Mouse (Mus musculus): ENCODE results near the gene Bpifb1. TPM values are rescaled to one million over a fixed set of nuclear protein-coding genes. Genes with fewer than 3 reads are reported as not detected.
A peak's percentile ranks its signal among the peaks of the same experiment; 100 is the strongest.

Gene Bpifb1
- polyA plus RNA-seq, 1 experiment from 2014 or later, result 0.39 TPM

DNA sequence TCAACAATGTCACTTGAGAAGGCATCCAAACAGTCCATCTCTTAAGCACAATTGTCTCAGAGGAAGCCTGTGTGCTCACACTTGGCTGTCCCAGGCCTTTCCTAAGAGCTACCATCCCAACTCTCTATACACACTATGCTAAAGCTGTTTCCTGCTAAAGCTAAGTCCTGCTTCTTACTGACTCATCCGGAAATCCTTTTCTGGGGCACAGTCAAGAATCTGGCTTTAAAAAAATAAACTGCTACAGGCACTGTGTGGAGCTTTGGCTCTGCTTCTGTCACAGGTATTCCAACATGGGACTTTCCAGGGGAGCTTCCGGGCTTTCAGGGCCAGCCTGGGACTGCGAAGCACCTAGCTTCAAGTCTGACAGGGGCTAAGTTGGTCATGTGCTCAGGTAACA lies 4.9 kb upstream of the Bpifb1 start:
- no peaks in the 10 kb centered on the region for H3K36me3 ChIP-seq
- no peak overlapping the region for H3K27ac ChIP-seq
- H3K4me1 ChIP-seq, result no peaks in the 10 kb centered on the region
- no peaks in the 10 kb centered on the region for H3K27me3 ChIP-seq (ENCODE audit: insufficient read depth, poor library complexity, severe bottlenecking)
- no peak for DNase-seq (ENCODE audit: low spot score)
- 80% methylated on average over 3 of the region's 3 CpGs for WGBS
- H3K4me3 ChIP-seq, result no peak overlapping the region
- no peaks in the 10 kb centered on the region for H3K9me3 ChIP-seq

DNA sequence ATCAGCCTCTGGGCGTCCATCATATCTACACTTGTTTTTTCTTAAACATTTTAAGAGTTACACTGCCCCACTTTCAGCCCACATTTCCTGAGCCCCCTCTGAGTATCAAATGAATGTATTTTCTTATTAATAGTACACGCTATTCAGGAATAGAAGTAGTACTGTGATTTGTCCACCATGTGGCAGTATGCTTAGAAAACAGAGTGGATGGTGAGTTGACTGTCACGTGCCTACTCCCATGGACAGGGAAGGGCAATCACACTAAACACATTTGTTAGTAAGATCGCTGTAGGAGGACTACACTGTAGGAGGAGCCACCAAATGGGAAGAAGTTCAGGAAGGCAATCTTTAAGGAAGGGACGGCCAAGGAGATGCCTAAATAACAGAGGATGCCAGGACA lies 3.1 kb upstream of the Bpifb1 start:
- 43% methylated on average over 5 of the region's 5 CpGs for WGBS

DNA sequence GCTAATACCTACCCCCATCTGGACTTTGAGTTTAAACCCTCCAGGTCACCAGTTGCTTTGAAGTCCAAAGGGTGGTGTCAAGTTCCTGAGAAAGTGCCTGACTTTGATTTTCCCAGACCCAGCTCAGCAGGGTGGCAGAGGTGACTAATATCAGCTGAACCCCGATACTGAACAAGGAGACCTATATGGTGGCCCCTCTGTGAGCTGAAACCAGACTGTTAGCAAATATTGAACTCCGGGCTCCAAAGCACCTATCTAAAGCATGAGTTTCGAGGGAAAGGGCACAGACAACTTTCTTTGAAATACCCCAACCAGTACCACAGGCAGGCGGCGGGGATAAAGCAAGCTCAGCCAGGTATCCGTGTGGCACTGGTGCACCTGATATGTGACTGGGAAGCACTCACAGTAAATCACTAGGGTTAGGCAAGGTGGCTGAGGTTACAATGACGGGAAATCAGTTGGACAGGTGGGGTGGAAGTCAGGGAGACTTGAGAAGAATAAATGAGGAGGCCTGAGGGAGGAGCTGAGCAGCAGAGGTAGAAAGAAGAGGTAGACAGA lies 662 bp upstream of the Bpifb1 start:
- Histone ChIP-seq H3K27me3 (ENCODE audit: insufficient read depth, poor library complexity, severe bottlenecking) (no peaks in the 10 kb centered on the region), H3K27ac (no peak overlapping the region), H3K4me3 (no peak overlapping the region), H3K4me1 (peaks cover 19% of the 10 kb centered on the region), H3K36me3 (no peaks in the 10 kb centered on the region), H3K9me3 (no peaks in the 10 kb centered on the region)
- no peak for DNase-seq (ENCODE audit: low spot score)
- WGBS, result 80% methylated on average over 7 of the region's 7 CpGs

More for the DNA sequence above, 3.1 kb upstream of the Bpifb1 start:
- Histone ChIP-seq H3K4me3 (no peak overlapping the region), H3K27ac (no peak overlapping the region), H3K36me3 (no peaks in the 10 kb centered on the region), H3K27me3 (ENCODE audit: insufficient read depth, poor library complexity, severe bottlenecking) (no peaks in the 10 kb centered on the region), H3K9me3 (no peaks in the 10 kb centered on the region), H3K4me1 (peaks cover 14% of the 10 kb centered on the region)
- DNase-seq (ENCODE audit: low spot score), result no peak

DNA sequence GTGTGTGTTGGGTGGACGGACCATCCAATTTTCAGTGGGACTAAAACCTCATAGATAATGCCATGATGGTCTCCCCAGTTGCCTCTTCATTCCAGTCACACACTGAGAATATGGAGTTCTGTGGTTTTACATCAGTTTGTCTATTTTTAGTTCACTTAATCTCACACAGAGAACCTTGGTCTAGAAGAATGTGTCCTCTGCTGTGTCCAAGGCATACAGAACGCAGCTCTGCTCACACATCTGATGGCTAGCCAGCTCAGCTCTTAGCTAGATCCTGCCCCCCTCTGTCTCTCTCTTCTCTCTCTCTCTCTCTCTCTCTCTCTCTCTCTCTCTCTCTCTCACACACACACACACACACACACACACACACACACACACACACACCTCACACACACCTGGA lies 1.5 kb downstream of the Bpifb1 start:
- Histone ChIP-seq H3K4me1 (peaks cover 19% of the 10 kb centered on the region), H3K9me3 (no peaks in the 10 kb centered on the region), H3K4me3 (no peak overlapping the region), H3K36me3 (no peaks in the 10 kb centered on the region), H3K27me3 (ENCODE audit: insufficient read depth, poor library complexity, severe bottlenecking) (no peaks in the 10 kb centered on the region; the same call in 1 of the 2 replicates), H3K27ac (peak overlapping the region; percentile 63; the same call in 1 of the 2 replicates)
- no peak for DNase-seq (ENCODE audit: low spot score)
- 55% methylated on average over 2 of the region's 2 CpGs for WGBS

DNA sequence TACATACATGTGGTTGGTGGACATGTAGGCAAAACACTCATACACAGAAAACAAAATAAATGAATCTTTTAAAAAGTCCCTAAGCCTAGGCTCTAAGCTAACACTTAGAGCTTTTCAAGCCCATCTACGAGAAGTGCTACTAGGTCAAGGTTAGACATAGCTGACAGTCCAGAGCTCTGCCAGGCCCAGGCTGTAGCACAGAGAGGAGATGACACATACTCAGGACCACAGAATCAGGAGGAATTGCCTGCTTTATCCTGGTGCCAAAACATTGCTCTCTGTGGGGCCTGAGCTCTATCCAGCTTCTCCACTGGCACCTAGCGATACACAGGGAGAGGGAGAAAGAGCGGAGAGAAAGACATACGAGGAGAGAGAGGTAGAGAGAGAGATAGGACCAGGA lies 2.5 kb downstream of the Bpifb1 start:
- Histone ChIP-seq H3K9me3 (no peaks in the 10 kb centered on the region), H3K36me3 (no peaks in the 10 kb centered on the region), H3K4me1 (peaks cover 19% of the 10 kb centered on the region), H3K27me3 (ENCODE audit: insufficient read depth, poor library complexity, severe bottlenecking) (peaks cover 2% of the 10 kb centered on the region; the same call in 1 of the 2 replicates), H3K4me3 (no peak overlapping the region), H3K27ac (no peak overlapping the region)
- DNase-seq (ENCODE audit: low spot score), result no peak
- WGBS, result 82% methylated on average over 4 of the region's 4 CpGs

DNA sequence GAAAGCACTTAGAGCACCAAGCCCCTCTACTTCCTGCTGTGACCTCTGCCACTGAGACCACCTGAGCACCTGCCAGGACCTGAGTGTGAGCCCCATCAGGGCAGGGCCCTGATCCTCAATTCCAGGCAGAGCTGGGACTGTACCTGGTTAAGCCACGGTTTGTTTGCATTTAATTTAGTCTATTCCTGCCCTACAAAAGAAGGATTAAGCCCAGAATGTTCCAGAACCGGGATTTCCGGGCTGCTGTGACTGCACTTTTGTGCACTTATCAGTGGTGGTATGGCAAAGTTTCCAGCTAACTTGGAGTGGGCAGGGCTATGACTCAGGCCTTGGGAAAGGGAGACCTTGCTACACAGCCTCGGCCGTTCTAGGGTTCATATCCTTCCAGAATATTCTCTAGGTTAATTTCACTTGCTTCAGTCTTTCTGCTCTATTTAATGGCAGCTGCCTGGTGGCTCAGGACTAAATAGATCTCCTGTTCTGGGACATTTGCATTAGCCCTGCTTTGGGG lies 3.4 kb downstream of the Bpifb1 start:
- Histone ChIP-seq H3K4me3 (no peak overlapping the region), H3K27me3 (ENCODE audit: insufficient read depth, poor library complexity, severe bottlenecking) (peaks cover 3% of the 10 kb centered on the region; the same call in 1 of the 2 replicates), H3K27ac (no peak overlapping the region), H3K36me3 (no peaks in the 10 kb centered on the region), H3K4me1 (peaks cover 19% of the 10 kb centered on the region), H3K9me3 (no peaks in the 10 kb centered on the region)
- DNase-seq (ENCODE audit: low spot score), result no peak
- 58% methylated on average over 5 of the region's 5 CpGs for WGBS

DNA sequence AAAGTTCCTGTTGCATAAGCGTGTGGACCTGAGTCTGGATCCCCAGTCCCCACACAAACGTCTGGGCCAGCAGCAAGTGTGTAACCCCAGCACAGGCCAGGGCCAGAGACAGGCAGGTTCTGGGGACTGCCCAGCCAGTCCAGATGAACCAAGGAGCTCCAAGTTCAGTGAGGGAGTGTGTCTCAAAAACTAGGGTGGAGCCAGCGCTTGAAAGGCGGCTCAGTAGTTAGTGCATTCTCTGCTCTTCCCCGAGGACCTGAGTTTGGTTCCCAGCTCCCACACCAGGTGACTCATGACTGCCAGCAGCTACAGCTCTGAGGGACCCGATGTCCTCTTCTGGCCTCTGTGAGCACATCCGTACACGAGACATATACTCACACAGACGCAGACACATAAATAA lies 6.4 kb downstream of the Bpifb1 start:
- no peak overlapping the region for H3K4me3 ChIP-seq
- 83% methylated on average over 9 of the region's 9 CpGs for WGBS
- H3K4me1 ChIP-seq, result peaks cover 9% of the 10 kb centered on the region
- no peak overlapping the region for H3K27ac ChIP-seq
- no peaks in the 10 kb centered on the region for H3K9me3 ChIP-seq
- DNase-seq (ENCODE audit: low spot score), result no peak
- no peaks in the 10 kb centered on the region for H3K36me3 ChIP-seq
- peaks cover 14% of the 10 kb centered on the region; the same call in 1 of the 2 replicates for H3K27me3 ChIP-seq (ENCODE audit: insufficient read depth, poor library complexity, severe bottlenecking)

DNA sequence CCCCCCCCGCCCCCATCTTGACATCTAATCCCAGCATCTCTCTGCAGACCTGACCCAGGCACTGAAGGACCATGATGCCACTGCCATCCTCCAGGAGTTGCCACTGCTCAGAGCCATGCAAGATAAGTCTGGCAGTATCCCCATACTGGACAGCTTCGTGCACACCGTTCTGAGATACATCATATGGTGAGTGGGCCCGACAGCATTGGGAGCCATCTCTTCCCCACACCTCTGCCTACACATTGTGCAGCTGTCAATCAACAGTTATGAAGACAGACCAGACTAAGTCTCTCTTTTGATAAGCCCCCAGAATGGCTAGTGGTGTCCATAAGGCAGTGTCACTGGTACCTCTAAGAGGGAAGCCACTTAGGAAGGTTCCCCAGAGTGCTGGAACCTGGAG lies 14.0 kb downstream of the Bpifb1 start:
- no peaks in the 10 kb centered on the region for H3K9me3 ChIP-seq
- 0 out of 2 replicates have a peak, but pooled peaks cover 21% of the 10 kb centered on the region for H3K27me3 ChIP-seq (ENCODE audit: insufficient read depth, poor library complexity, severe bottlenecking)
- peaks cover 20% of the 10 kb centered on the region for H3K4me1 ChIP-seq
- H3K36me3 ChIP-seq, result no peaks in the 10 kb centered on the region
- H3K4me3 ChIP-seq, result no peak overlapping the region
- WGBS, result 87% methylated on average over 4 of the region's 4 CpGs
- no peak for DNase-seq (ENCODE audit: low spot score)
- no peak overlapping the region for H3K27ac ChIP-seq

DNA sequence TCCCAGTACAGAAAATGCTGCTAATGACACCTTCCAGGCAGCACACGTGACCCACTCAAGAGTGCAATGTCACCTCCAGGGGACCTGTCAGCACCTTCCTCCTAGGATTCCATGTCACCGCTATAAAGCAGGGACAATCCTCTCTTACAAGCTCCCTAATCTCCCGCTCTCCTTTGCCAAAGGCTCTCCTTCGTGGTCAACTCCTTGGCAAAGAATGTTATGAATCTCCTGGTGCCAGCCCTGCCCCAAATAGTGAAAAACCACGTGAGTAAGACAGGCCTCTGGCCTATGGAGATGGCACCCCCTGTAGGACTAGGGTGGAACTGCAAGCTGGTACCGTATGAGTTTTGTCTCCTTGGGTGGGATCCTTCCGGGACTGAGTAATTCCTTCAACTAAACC lies 16.3 kb downstream of the Bpifb1 start:
- H3K9me3 ChIP-seq, result no peaks in the 10 kb centered on the region
- peak; percentile 82 for DNase-seq (ENCODE audit: low spot score)
- peaks cover 20% of the 10 kb centered on the region for H3K4me1 ChIP-seq
- H3K4me3 ChIP-seq, result no peak overlapping the region
- 33% methylated on average over 7 of the region's 7 CpGs for WGBS
- no peaks in the 10 kb centered on the region for H3K36me3 ChIP-seq
- H3K27me3 ChIP-seq (ENCODE audit: insufficient read depth, poor library complexity, severe bottlenecking), result peaks cover 11% of the 10 kb centered on the region; the same call in 1 of the 2 replicates
- 0 out of 2 replicates have a peak overlapping the region, but pooled peaks have one; percentile 1 for H3K27ac ChIP-seq

DNA sequence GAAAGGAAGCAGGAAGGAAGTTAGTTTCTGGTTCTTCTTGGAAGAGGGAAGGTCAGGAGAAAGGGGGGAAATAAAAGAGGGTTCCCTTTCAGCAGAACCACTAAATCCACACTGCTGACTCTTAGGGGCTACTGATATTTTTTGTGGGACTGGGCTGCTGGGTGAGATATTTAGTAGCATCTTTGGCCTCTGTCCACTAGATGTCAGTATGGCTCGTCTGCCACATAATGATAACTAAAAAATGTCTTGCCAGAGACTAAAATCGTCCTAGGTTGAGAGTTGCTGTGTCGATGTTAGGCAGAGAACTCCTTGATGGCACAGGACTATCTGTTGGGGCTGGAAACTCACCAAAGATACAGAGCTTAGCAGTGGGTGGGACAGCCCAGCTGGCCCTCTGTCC lies 18.5 kb downstream of the Bpifb1 start:
- peaks cover 24% of the 10 kb centered on the region for H3K27me3 ChIP-seq (ENCODE audit: insufficient read depth, poor library complexity, severe bottlenecking)
- H3K9me3 ChIP-seq, result no peaks in the 10 kb centered on the region
- H3K27ac ChIP-seq, result no peak overlapping the region
- 13% methylated on average over 3 of the region's 3 CpGs for WGBS
- no peak for DNase-seq (ENCODE audit: low spot score)
- H3K4me3 ChIP-seq, result no peak overlapping the region
- peaks cover 20% of the 10 kb centered on the region for H3K4me1 ChIP-seq
- no peaks in the 10 kb centered on the region for H3K36me3 ChIP-seq

DNA sequence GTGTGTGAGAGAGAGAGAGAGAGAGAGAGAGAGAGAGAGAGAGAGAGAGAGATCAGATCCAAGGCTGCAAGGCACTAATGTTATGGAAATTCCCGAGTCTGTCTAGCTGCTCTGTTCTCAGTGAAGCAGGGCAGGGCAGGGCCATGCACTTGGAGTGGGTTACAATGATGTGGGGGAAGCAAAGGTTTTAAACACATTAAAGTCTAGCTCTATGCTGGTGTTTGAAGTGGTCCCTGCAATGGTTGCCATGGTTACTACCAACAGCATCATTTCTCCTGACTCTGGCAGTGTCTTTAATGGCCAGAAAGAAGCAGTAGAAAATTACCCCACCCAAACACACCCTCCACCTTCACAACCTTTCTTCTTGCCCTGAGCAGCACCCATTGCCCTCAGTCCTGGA lies 20.5 kb downstream of the Bpifb1 start:
- Histone ChIP-seq H3K36me3 (no peaks in the 10 kb centered on the region), H3K27ac (no peak overlapping the region), H3K4me3 (no peak overlapping the region), H3K9me3 (no peaks in the 10 kb centered on the region), H3K4me1 (peaks cover 18% of the 10 kb centered on the region), H3K27me3 (ENCODE audit: insufficient read depth, poor library complexity, severe bottlenecking) (peaks cover 22% of the 10 kb centered on the region)
- 69% methylated on average over 1 of the region's 1 CpGs for WGBS
- no peak for DNase-seq (ENCODE audit: low spot score)

DNA sequence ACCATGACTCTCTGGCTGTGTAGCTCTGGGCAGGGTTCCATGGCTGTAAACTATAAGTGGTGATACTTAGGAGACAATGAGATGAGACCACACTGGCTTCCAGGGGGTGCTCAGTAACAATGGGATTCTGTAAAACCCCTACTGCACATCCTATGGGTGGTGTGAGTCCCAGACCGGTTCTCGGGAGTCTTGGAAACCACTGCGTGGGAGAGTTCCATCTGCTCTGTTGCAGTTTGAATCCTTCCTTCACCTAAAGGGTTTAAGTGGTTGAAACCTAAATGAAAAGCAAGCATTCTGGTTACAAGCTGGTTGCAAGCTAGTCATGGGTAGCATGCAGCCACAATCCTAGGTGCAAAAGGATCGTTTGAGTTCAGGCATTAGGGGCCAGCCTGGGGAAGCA lies 21.3 kb downstream of the Bpifb1 start:
- Histone ChIP-seq H3K27me3 (ENCODE audit: insufficient read depth, poor library complexity, severe bottlenecking) (peaks cover 22% of the 10 kb centered on the region), H3K4me1 (peaks cover 10% of the 10 kb centered on the region), H3K27ac (no peak overlapping the region), H3K36me3 (no peaks in the 10 kb centered on the region), H3K4me3 (no peak overlapping the region), H3K9me3 (no peaks in the 10 kb centered on the region)
- no peak for DNase-seq (ENCODE audit: low spot score)
- 85% methylated on average over 4 of the region's 4 CpGs for WGBS

DNA sequence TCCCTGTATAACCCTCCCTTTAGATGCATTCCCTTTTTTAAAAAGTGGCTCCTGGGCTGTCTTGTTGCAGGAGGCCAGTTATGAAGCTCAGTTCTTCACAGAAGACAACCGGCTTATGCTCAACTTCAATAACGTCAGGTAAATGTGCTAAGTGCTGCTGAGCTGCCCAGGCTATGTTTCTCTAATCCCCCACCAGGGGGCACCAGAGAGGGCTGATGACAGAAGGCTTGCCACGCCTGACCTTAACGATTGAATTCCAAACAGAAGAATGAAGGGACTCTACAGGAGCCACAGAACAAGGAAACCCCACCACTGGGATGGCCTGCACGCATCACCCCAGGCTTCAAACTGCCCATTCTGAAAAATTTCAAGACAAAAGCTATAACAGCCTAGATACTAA lies 24.6 kb downstream of the Bpifb1 start:
- Histone ChIP-seq H3K4me3 (no peak overlapping the region), H3K27ac (no peak overlapping the region), H3K9me3 (no peaks in the 10 kb centered on the region), H3K4me1 (no peaks in the 10 kb centered on the region), H3K27me3 (ENCODE audit: insufficient read depth, poor library complexity, severe bottlenecking) (peaks cover 22% of the 10 kb centered on the region), H3K36me3 (no peaks in the 10 kb centered on the region)
- peak; percentile 85 for DNase-seq (ENCODE audit: low spot score)
- WGBS, result 15% methylated on average over 5 of the region's 5 CpGs

DNA sequence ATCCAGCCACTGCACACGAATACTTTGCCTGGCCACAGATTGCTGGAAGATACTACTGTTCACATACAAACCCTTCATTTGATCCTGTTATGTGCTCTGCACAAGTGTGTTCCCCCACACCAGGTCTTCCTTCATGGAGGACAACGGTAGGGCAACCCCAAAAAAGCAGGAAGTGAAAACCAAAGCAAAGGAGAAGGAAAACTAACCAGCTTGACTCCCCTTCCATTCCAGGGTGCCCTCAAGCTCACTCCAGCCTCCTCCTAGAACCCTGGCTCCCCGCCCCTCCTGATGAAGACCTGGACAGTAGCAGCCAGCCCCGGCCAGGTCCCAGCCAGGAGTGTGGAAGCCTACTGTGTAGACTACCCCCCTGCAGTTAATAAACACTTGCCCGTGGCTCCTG lies 29.3 kb downstream of the Bpifb1 start:
- Histone ChIP-seq H3K36me3 (no peaks in the 10 kb centered on the region), H3K4me1 (peaks cover 23% of the 10 kb centered on the region), H3K9me3 (no peaks in the 10 kb centered on the region), H3K27me3 (ENCODE audit: insufficient read depth, poor library complexity, severe bottlenecking) (no peaks in the 10 kb centered on the region), H3K27ac (no peak overlapping the region), H3K4me3 (no peak overlapping the region)
- WGBS, result 72% methylated on average over 5 of the region's 5 CpGs
- no peak for DNase-seq (ENCODE audit: low spot score)

Data from heart, embryonic 10.5 days (tissue).